Comparison of ENCODE assay signal across 7 mouse cellular contexts in genomic region chr13:19219383-19219991, GRCm38 (mm10).
DNase-seq lines count a peak whose midpoint lies in the region; ATAC-seq and TF ChIP-seq lines count a peak whose summit lies in the region.
"Not testable (repeated sequence)": the region's sequence is repeated elsewhere in the genome, so short reads cannot be mapped to it uniquely, and the experiment has no call there.

No protein-coding gene starts in this region.

- peak; percentile 22 for DNase-seq in CD4-positive helper T cell, adult 2 months (ENCODE audit: low read depth, low spot score)
- peak; percentile 14 for DNase-seq in hindbrain, postnatal 0 days (ENCODE audit: low spot score)
- DNase-seq in liver, postnatal 0 days; thymus, adult 2 months: not testable (repeated sequence)
- DNase-seq in midbrain, postnatal 0 days (ENCODE audit: low spot score), result peak; percentile 6

- H3K4me2 ChIP-seq in hindbrain, postnatal 0 days (ENCODE audit: low read depth, low read length); liver, postnatal 0 days (ENCODE audit: low read depth, low read length); midbrain, postnatal 0 days (ENCODE audit: low read depth, low read length, poor library complexity, severe bottlenecking): not testable (repeated sequence)

- peak; percentile 40 for ATAC-seq in activated CD4-positive, CD25-positive, alpha-beta regulatory T cell, adult 4 months
- peak; percentile 84 for ATAC-seq in granulocyte monocyte progenitor cell, adult 5-6 weeks (replicated peaks; ENCODE audit: poor library complexity, severe bottlenecking)
- ATAC-seq in hindbrain, postnatal 0 days, result peak; percentile 74
- peak; percentile 58 for ATAC-seq in liver, postnatal 0 days
- not testable (repeated sequence) for ATAC-seq in midbrain, postnatal 0 days (ENCODE audit: low FRiP score)

- H3K9me3 ChIP-seq in hindbrain, postnatal 0 days (ENCODE audit: low read length); liver, postnatal 0 days (ENCODE audit: low read length); midbrain, postnatal 0 days (ENCODE audit: low read length): not testable (repeated sequence)

- not testable (repeated sequence) for H3K4me1 ChIP-seq in hindbrain, postnatal 0 days (ENCODE audit: insufficient read depth, low read length); liver, postnatal 0 days (ENCODE audit: insufficient read depth); midbrain, postnatal 0 days (ENCODE audit: insufficient read depth, low read length); thymus, adult 2 months (replicated peaks; ENCODE audit: control insufficient read depth, insufficient read depth, low read length)

- H3K4me3 ChIP-seq in hindbrain, postnatal 0 days (ENCODE audit: low read length); liver, postnatal 0 days (ENCODE audit: low read depth, low read length); midbrain, postnatal 0 days (ENCODE audit: low read depth, low read length); thymus, adult 2 months (ENCODE audit: control insufficient read depth, insufficient read depth, low read length): not testable (repeated sequence)

- TF ChIP-seq CTCF in hindbrain, postnatal 0 days (IDR thresholded peaks at IDR 0.05; ENCODE audit: low read depth); liver, postnatal 0 days (IDR thresholded peaks at IDR 0.05; ENCODE audit: low read depth); midbrain, postnatal 0 days (IDR thresholded peaks at IDR 0.05); thymus, adult 2 months (IDR thresholded peaks at IDR 0.05; ENCODE audit: borderline replicate concordance, control insufficient read depth, extremely low read depth, insufficient read depth, low read length, poor library complexity): not testable (repeated sequence)

- not testable (repeated sequence) for H3K27ac ChIP-seq in hindbrain, postnatal 0 days; midbrain, postnatal 0 days (ENCODE audit: low read depth, low read length)
- 0 out of 2 replicates have a peak overlapping the region, but pooled peaks have one; percentile 29 for H3K27ac ChIP-seq in liver, postnatal 0 days (ENCODE audit: low read depth)
- peak overlapping the region; percentile 43; the same call in 1 of the 2 replicates for H3K27ac ChIP-seq in thymus, adult 2 months (ENCODE audit: control insufficient read depth, insufficient read depth, low read length)

- H3K9ac ChIP-seq in hindbrain, postnatal 0 days (replicated peaks; ENCODE audit: low read length); liver, postnatal 0 days (replicated peaks); midbrain, postnatal 0 days (replicated peaks; ENCODE audit: low read length, poor library complexity, severe bottlenecking): not testable (repeated sequence)

- TF ChIP-seq POLR2A in thymus, adult 2 months (IDR thresholded peaks at IDR 0.05; ENCODE audit: control insufficient read depth, extremely low read depth, insufficient read depth, low read length, poor library complexity), result not testable (repeated sequence)

- not testable (repeated sequence) for TF ChIP-seq EP300 in liver, postnatal 0 days (IDR thresholded peaks at IDR 0.05; ENCODE audit: low read depth)

- WGBS in hindbrain, postnatal 0 days, result 72% methylated on average over 3 of the region's 3 CpGs
- WGBS in liver, postnatal 0 days (ENCODE audit: insufficient replicate concordance), result 41% methylated on average over 3 of the region's 3 CpGs
- WGBS in midbrain, postnatal 0 days, result 86% methylated on average over 3 of the region's 3 CpGs
- 3% methylated on average over 3 of the region's 3 CpGs for whole genome bisulfite sequencing in thymus, adult 2 months

- not testable (repeated sequence) for H3K27me3 ChIP-seq in hindbrain, postnatal 0 days (ENCODE audit: insufficient read depth, low read length); liver, postnatal 0 days (ENCODE audit: insufficient read depth, low read length); midbrain, postnatal 0 days (ENCODE audit: insufficient read depth, low read length); thymus, adult 2 months (ENCODE audit: control insufficient read depth, insufficient read depth, low read length)

- not testable (repeated sequence) for H3K36me3 ChIP-seq in hindbrain, postnatal 0 days (ENCODE audit: insufficient read depth, low read length); liver, postnatal 0 days (replicated peaks; ENCODE audit: insufficient read depth, low read length); midbrain, postnatal 0 days (ENCODE audit: insufficient read depth, low read length); thymus, adult 2 months (ENCODE audit: control insufficient read depth, insufficient read depth, low read length)
